Mouse (Mus musculus) cerebellum, adult 11 months (tissue): Measurements from ENCODE around the gene R3hdml.

ENCODE experiments used
- DNase-seq: peaks from one replicate; pipeline ENCODE4 v3.0.0; 2022

Gene R3hdml

GRCm38 (mm10) chr2:163541568-163542182 is 49.6 kb downstream of the R3hdml start:
- no peak for DNase-seq

- no peak for DNase-seq
Measured at GRCm38 (mm10) chr2:163542674-163543073, 50.6 kb downstream of the R3hdml start.

GRCm38 (mm10) chr2:163546623-163547318 is 54.7 kb downstream of the R3hdml start:
- DNase-seq = no peak

- DNase-seq = no peak
Measured at GRCm38 (mm10) chr2:163548822-163549221, 56.7 kb downstream of the R3hdml start.

GRCm38 (mm10) chr2:163549786-163550185 is 57.7 kb downstream of the R3hdml start:
- DNase-seq = no peak
